Mouse (Mus musculus) adrenal gland (tissue): ENCODE results near the gene Slc38a1.
"Not testable (repeated sequence)": the region's sequence is repeated elsewhere in the genome, so short reads cannot be mapped to it uniquely, and the experiment has no call there.

Source experiments
- intact Hi-C: fragments of 180-260 bp; cut with DNase I; formaldehyde crosslinking; loops from one replicate; pipeline ENCODE4 v1.15.1; 2025

Gene Slc38a1

GRCm38 (mm10) chr15:96660590-96661141, 18.0 kb upstream of the Slc38a1 start:
- intact Hi-C loops, result no loop called here

- intact Hi-C loops, result no loop called here
Measured at GRCm38 (mm10) chr15:96658275-96658602, 15.5 kb upstream of the Slc38a1 start.

- intact Hi-C loops, result no loop called here
Measured at GRCm38 (mm10) chr15:96657576-96658274, 15.0 kb upstream of the Slc38a1 start.

GRCm38 (mm10) chr15:96655514-96655913, 12.8 kb upstream of the Slc38a1 start:
- intact Hi-C loops, result no loop called here

GRCm38 (mm10) chr15:96654714-96655113, 12.0 kb upstream of the Slc38a1 start:
- intact Hi-C loops, result no loop called here

- intact Hi-C loops, result no loop called here
Measured at GRCm38 (mm10) chr15:96653011-96653410, 10.3 kb upstream of the Slc38a1 start.

GRCm38 (mm10) chr15:96652531-96652930, 9.8 kb upstream of the Slc38a1 start:
- intact Hi-C loops, result no loop called here

- intact Hi-C loops, result no loop called here
Measured at GRCm38 (mm10) chr15:96647376-96647775, 4.7 kb upstream of the Slc38a1 start.

GRCm38 (mm10) chr15:96641821-96642435, 785 bp downstream of the Slc38a1 start:
- intact Hi-C loops, result no loop called here

GRCm38 (mm10) chr15:96641111-96641820, 1.4 kb downstream of the Slc38a1 start:
- intact Hi-C loops, result no loop called here

- intact Hi-C loops, result no loop called here
Measured at GRCm38 (mm10) chr15:96640291-96640985, 2.3 kb downstream of the Slc38a1 start.

GRCm38 (mm10) chr15:96639630-96640029, 3.1 kb downstream of the Slc38a1 start:
- intact Hi-C loops, result no loop called here

GRCm38 (mm10) chr15:96638656-96639055, 4.1 kb downstream of the Slc38a1 start:
- intact Hi-C loops, result no loop called here

GRCm38 (mm10) chr15:96638173-96638572, 4.5 kb downstream of the Slc38a1 start:
- intact Hi-C loops, result no loop called here

GRCm38 (mm10) chr15:96634670-96635405, 7.9 kb downstream of the Slc38a1 start:
- intact Hi-C loops, result no loop called here

GRCm38 (mm10) chr15:96632201-96632600, 10.5 kb downstream of the Slc38a1 start:
- intact Hi-C loops, result no loop called here

GRCm38 (mm10) chr15:96631107-96631718, 11.5 kb downstream of the Slc38a1 start:
- intact Hi-C loops, result no loop called here

GRCm38 (mm10) chr15:96628256-96628655, 14.5 kb downstream of the Slc38a1 start:
- intact Hi-C loops, result no loop called here

- intact Hi-C loops, result no loop called here
Measured at GRCm38 (mm10) chr15:96626871-96627270, 15.8 kb downstream of the Slc38a1 start.

- intact Hi-C loops, result not testable (repeated sequence)
Measured at GRCm38 (mm10) chr15:96625012-96625411, 17.7 kb downstream of the Slc38a1 start.
